Mouse (Mus musculus): ENCODE results near the gene Polm. TPM values are rescaled to one million over a fixed set of nuclear protein-coding genes. Genes with fewer than 3 reads are reported as not detected.

Polm gene
- 2.0 and 2.2 TPM in 2 replicates for polyA plus RNA-seq (2015; fragmentation: Nextera tagmentation; extraction: Ambion mirVana)

GRCm38 (mm10) chr11:5837251-5838246, at the start of gene Polm:
Polm (minus strand) TSS chr11:5838016.
- Histone ChIP-seq H3K4me2 (peak within 1 kb of the TSS; percentile 97), H3K9ac (peak within 1 kb of the TSS; percentile 81), H3K36me3 (no peaks in the 10 kb centered on the region; the same call in none of the 2 replicates), H3K4me1 (replicated peaks) (peaks cover 17% of the 10 kb centered on the region), H3K27me3 (no peaks in the 10 kb centered on the region), H3K27ac (peak within 1 kb of the TSS; percentile 78), H3K9me3 (replicated peaks) (no peaks in the 10 kb centered on the region; the same call in 1 of the 2 replicates), H3K4me3 (replicated peaks) (peak within 1 kb of the TSS; percentile 81)
- WGBS (ENCODE audit: insufficient replicate concordance), result under 1% methylated on average over 63 of the region's 63 CpGs
- peak; percentile 95 for DNase-seq
- ATAC-seq (ENCODE audit: low read depth), result peak; percentile 96

GRCm38 (mm10) chr11:5887250-5887649, 49.4 kb upstream of the Polm start:
- ATAC-seq (ENCODE audit: low read depth), result no peak
- WGBS (ENCODE audit: insufficient replicate concordance), result 74% methylated on average over 5 of the region's 5 CpGs

GRCm38 (mm10) chr11:5886187-5886586, 48.4 kb upstream of the Polm start:
- Histone ChIP-seq H3K36me3 (no peaks in the 10 kb centered on the region), H3K4me2 (no peak overlapping the region), H3K27ac (no peak overlapping the region), H3K4me1 (replicated peaks) (peaks cover 11% of the 10 kb centered on the region; the same call in 1 of the 2 replicates), H3K4me3 (replicated peaks) (no peak overlapping the region), H3K9me3 (replicated peaks) (no peaks in the 10 kb centered on the region), H3K9ac (no peak overlapping the region), H3K27me3 (no peaks in the 10 kb centered on the region)
- WGBS (ENCODE audit: insufficient replicate concordance), result 15% methylated on average over 9 of the region's 9 CpGs
- no peak for ATAC-seq (ENCODE audit: low read depth)
- peak; percentile 34 for DNase-seq

More at GRCm38 (mm10) chr11:5887250-5887649, 49.4 kb upstream of the Polm start:
- Histone ChIP-seq H3K9ac (no peak overlapping the region), H3K4me1 (replicated peaks) (peaks cover 18% of the 10 kb centered on the region), H3K27ac (no peak overlapping the region), H3K36me3 (no peaks in the 10 kb centered on the region), H3K9me3 (replicated peaks) (no peaks in the 10 kb centered on the region), H3K4me2 (no peak overlapping the region), H3K4me3 (replicated peaks) (no peak overlapping the region), H3K27me3 (no peaks in the 10 kb centered on the region)
- DNase-seq, result no peak

- Histone ChIP-seq H3K27me3 (no peaks in the 10 kb centered on the region), H3K9me3 (replicated peaks) (no peaks in the 10 kb centered on the region), H3K4me2 (no peak overlapping the region), H3K9ac (no peak overlapping the region), H3K27ac (no peak overlapping the region), H3K36me3 (no peaks in the 10 kb centered on the region), H3K4me1 (replicated peaks) (peaks cover 24% of the 10 kb centered on the region), H3K4me3 (replicated peaks) (no peak overlapping the region)
- DNase-seq (no peak), ATAC-seq (ENCODE audit: low read depth) (no peak)
- 23% methylated on average over 8 of the region's 8 CpGs for WGBS (ENCODE audit: insufficient replicate concordance)
These were observed 44.7 kb upstream of the Polm start for GRCm38 (mm10) chr11:5882518-5882917.

GRCm38 (mm10) chr11:5879905-5880304, 42.1 kb upstream of the Polm start:
- ATAC-seq (ENCODE audit: low read depth) (no peak), DNase-seq (peak; percentile 57)
- Histone ChIP-seq H3K4me2 (no peak overlapping the region), H3K4me3 (replicated peaks) (no peak overlapping the region), H3K9me3 (replicated peaks) (no peaks in the 10 kb centered on the region), H3K4me1 (replicated peaks) (peaks cover 43% of the 10 kb centered on the region), H3K27ac (no peak overlapping the region), H3K27me3 (no peaks in the 10 kb centered on the region), H3K36me3 (peaks cover 18% of the 10 kb centered on the region), H3K9ac (no peak overlapping the region)
- 52% methylated on average over 5 of the region's 5 CpGs for WGBS (ENCODE audit: insufficient replicate concordance)

GRCm38 (mm10) chr11:5878661-5879060, 40.8 kb upstream of the Polm start:
- WGBS (ENCODE audit: insufficient replicate concordance), result 50% methylated on average over 8 of the region's 8 CpGs

GRCm38 (mm10) chr11:5877921-5878526, 40.2 kb upstream of the Polm start, which contains the start of gene Pold2:
Pold2 (minus strand) TSS chr11:5878292.
- peaks cover 37% of the 10 kb centered on the region for H3K36me3 ChIP-seq
- peak within 1 kb of the TSS; percentile 93 for H3K4me2 ChIP-seq
- no peaks in the 10 kb centered on the region for H3K27me3 ChIP-seq
- WGBS (ENCODE audit: insufficient replicate concordance), result under 1% methylated on average over 52 of the region's 52 CpGs
- peak within 1 kb of the TSS; percentile 83 for H3K9ac ChIP-seq
- peak within 1 kb of the TSS; percentile 76 for H3K4me3 ChIP-seq (replicated peaks)
- DNase-seq (peak; percentile 97), ATAC-seq (ENCODE audit: low read depth) (peak; percentile 98)
- no peaks in the 10 kb centered on the region for H3K9me3 ChIP-seq (replicated peaks)
- H3K4me1 ChIP-seq (replicated peaks), result peaks cover 43% of the 10 kb centered on the region
- peak within 1 kb of the TSS; percentile 74 for H3K27ac ChIP-seq

More at GRCm38 (mm10) chr11:5878661-5879060, 40.8 kb upstream of the Polm start:
- H3K9ac ChIP-seq, result peak overlapping the region; percentile 64
- H3K4me2 ChIP-seq, result peak overlapping the region; percentile 67
- H3K4me3 ChIP-seq (replicated peaks), result peak overlapping the region; percentile 47
- DNase-seq (no peak), ATAC-seq (ENCODE audit: low read depth) (no peak; the same call in 1 of the 2 replicates)
- peaks cover 31% of the 10 kb centered on the region for H3K36me3 ChIP-seq
- H3K27ac ChIP-seq, result peak overlapping the region; percentile 74
- peaks cover 43% of the 10 kb centered on the region for H3K4me1 ChIP-seq (replicated peaks)
- no peaks in the 10 kb centered on the region for H3K27me3 ChIP-seq
- no peaks in the 10 kb centered on the region for H3K9me3 ChIP-seq (replicated peaks)

GRCm38 (mm10) chr11:5877421-5877820, 39.6 kb upstream of the Polm start:
- Histone ChIP-seq H3K27ac (peak overlapping the region; percentile 64), H3K4me2 (peak overlapping the region; percentile 93)
- no peak for DNase-seq

GRCm38 (mm10) chr11:5873192-5873591, 35.4 kb upstream of the Polm start:
- WGBS (ENCODE audit: insufficient replicate concordance), result 90% methylated on average over 9 of the region's 9 CpGs
- Histone ChIP-seq H3K27ac (no peak overlapping the region), H3K9me3 (replicated peaks) (no peaks in the 10 kb centered on the region), H3K27me3 (no peaks in the 10 kb centered on the region), H3K4me2 (no peak overlapping the region), H3K9ac (no peak overlapping the region), H3K4me3 (replicated peaks) (no peak overlapping the region), H3K36me3 (peaks cover 79% of the 10 kb centered on the region), H3K4me1 (replicated peaks) (peaks cover 22% of the 10 kb centered on the region)
- ATAC-seq (ENCODE audit: low read depth) (no peak), DNase-seq (no peak)

More at GRCm38 (mm10) chr11:5877421-5877820, 39.6 kb upstream of the Polm start:
- no peaks in the 10 kb centered on the region for H3K27me3 ChIP-seq
- under 1% methylated on average over 5 of the region's 5 CpGs for WGBS (ENCODE audit: insufficient replicate concordance)
- no peaks in the 10 kb centered on the region for H3K9me3 ChIP-seq (replicated peaks)
- ATAC-seq (ENCODE audit: low read depth), result no peak
- H3K9ac ChIP-seq, result peak overlapping the region; percentile 83
- peaks cover 43% of the 10 kb centered on the region for H3K36me3 ChIP-seq
- H3K4me1 ChIP-seq (replicated peaks), result peaks cover 40% of the 10 kb centered on the region
- H3K4me3 ChIP-seq (replicated peaks), result peak overlapping the region; percentile 76

- Histone ChIP-seq H3K9me3 (replicated peaks) (no peaks in the 10 kb centered on the region), H3K36me3 (peaks cover 79% of the 10 kb centered on the region)
These were observed 34.9 kb upstream of the Polm start for GRCm38 (mm10) chr11:5872707-5873106.

GRCm38 (mm10) chr11:5870069-5870468, 32.3 kb upstream of the Polm start:
- H3K9ac ChIP-seq, result no peak overlapping the region
- H3K4me3 ChIP-seq (replicated peaks), result no peak overlapping the region
- 81% methylated on average over 16 of the region's 16 CpGs for WGBS (ENCODE audit: insufficient replicate concordance)
- H3K4me1 ChIP-seq (replicated peaks), result no peaks in the 10 kb centered on the region
- ATAC-seq (ENCODE audit: low read depth), result no peak
- H3K27me3 ChIP-seq, result no peaks in the 10 kb centered on the region; the same call in 1 of the 2 replicates
- H3K4me2 ChIP-seq, result no peak overlapping the region
- H3K36me3 ChIP-seq, result peaks cover 63% of the 10 kb centered on the region
- H3K9me3 ChIP-seq (replicated peaks), result no peaks in the 10 kb centered on the region
- H3K27ac ChIP-seq, result no peak overlapping the region
- DNase-seq, result no peak

More at GRCm38 (mm10) chr11:5872707-5873106, 34.9 kb upstream of the Polm start:
- DNase-seq (no peak), ATAC-seq (ENCODE audit: low read depth) (no peak)
- Histone ChIP-seq H3K27ac (no peak overlapping the region), H3K4me3 (replicated peaks) (no peak overlapping the region), H3K27me3 (no peaks in the 10 kb centered on the region), H3K4me2 (no peak overlapping the region), H3K4me1 (replicated peaks) (peaks cover 20% of the 10 kb centered on the region), H3K9ac (no peak overlapping the region)
- 87% methylated on average over 11 of the region's 11 CpGs for WGBS (ENCODE audit: insufficient replicate concordance)
